In the genomic region with DNA sequence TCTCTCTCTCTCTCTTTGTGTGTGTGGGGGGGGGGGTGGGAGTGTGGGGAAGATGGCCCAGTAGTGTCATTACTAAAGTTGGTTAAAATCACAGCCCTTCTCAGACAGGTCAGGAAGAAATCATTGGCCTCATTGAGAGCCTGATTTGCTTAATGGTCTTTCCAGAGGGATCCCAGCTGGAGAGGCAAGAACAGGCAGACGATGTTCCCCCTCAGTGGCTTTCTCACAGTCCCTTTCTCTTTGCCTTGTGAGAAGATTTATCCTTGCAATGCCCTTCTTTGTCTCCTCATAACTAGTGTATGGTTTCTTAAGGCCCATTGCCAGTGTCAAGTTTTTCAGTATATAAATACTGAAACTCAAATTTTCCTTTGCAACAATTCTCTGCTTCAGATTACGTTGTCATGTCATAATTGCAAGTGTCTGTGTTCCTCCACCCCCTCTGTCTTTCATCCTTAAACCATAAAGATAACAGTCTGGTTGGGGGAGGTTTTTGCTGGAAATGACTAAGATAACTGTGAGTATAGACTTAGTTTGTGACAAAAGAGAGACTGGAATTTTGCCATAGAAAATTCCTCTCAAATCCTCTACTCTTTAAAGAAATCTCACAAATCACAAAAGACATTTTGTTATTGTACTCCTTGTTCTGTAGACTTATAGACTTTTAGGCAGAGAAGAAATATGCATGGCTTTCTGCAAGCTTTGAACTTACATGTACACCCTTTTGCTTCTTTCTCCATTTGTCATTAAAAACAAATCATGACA, we compare ENCODE assay signal across 24 mouse cellular contexts.
DNase-seq lines count a peak whose midpoint lies in the region; ATAC-seq and TF ChIP-seq lines count a peak whose summit lies in the region.
"Had no signal": no experiment of that assay in that cellular context is flagged by ENCODE, and none has a peak within 500 bp of the region (broad histone marks: within the 10 kb centered on the region; RNA-seq: fewer than 3 reads in every experiment).

No protein-coding gene starts in this region.

- peak; percentile 89 for ATAC-seq in kidney, embryonic 14.5 days (ENCODE audit: low FRiP score, low TSS enrichment)
- peak; percentile 66 for ATAC-seq in intestine, embryonic 16.5 days
- ATAC-seq: liver, postnatal 0 days; midbrain, embryonic 16.5 days had no signal

- no peak overlapping the region for H3K9ac ChIP-seq in kidney, embryonic 14.5 days (ENCODE audit: low read depth, low read length)
- no peak overlapping the region for H3K9ac ChIP-seq in intestine, embryonic 16.5 days (ENCODE audit: low read depth, low read length)
- H3K9ac ChIP-seq: forebrain, embryonic 12.5 days; hindbrain, embryonic 15.5 days; liver, postnatal 0 days had no signal

- no peak for DNase-seq in kidney, adult 18-20 months
- DNase-seq in layer of hippocampus, adult 2 months (ENCODE audit: low spot score in 2 of 2), result peak in 1 of 2 experiments; percentile 27
- DNase-seq in layer of hippocampus, postnatal 36 days, result no peak
- peak; percentile 78 for DNase-seq in brain, adult 2 months (ENCODE audit: low read depth, low spot score)
- no peak for DNase-seq in left cerebral cortex, adult 8-10 months (ENCODE audit: low spot score in 2 of 2)
- no peak for DNase-seq in layer of hippocampus, postnatal 14 days (ENCODE audit: low spot score in 2 of 2)
- DNase-seq: adrenal gland, postnatal 25 days; B cell, adult 2 months; cerebellum, adult 18-20 months; cerebellum, postnatal 25 days; embryo, embryonic 11 days; gastrocnemius, postnatal 14 days; heart, adult 18-20 months; heart, postnatal 4 days; liver, postnatal 0 days; right cerebral cortex, postnatal 25 days; thymus, postnatal 4 days had no signal

- H3K36me3 ChIP-seq in kidney, embryonic 14.5 days (ENCODE audit: control insufficient read depth, insufficient read depth, low read length), result no peaks in the 10 kb centered on the region
- H3K36me3 ChIP-seq in intestine, embryonic 16.5 days (ENCODE audit: control insufficient read depth, insufficient read depth, low read length), result no peaks in the 10 kb centered on the region
- H3K36me3 ChIP-seq: forebrain, embryonic 12.5 days; hindbrain, embryonic 15.5 days; limb, embryonic 10.5 days had no signal

- H3K4me1 ChIP-seq in kidney, embryonic 14.5 days (ENCODE audit: control insufficient read depth, insufficient read depth, low read length), result no peaks in the 10 kb centered on the region
- H3K4me1 ChIP-seq in intestine, embryonic 16.5 days (ENCODE audit: control insufficient read depth, insufficient read depth, low read length), result no peaks in the 10 kb centered on the region
- H3K4me1 ChIP-seq: forebrain, embryonic 12.5 days; hindbrain, embryonic 15.5 days; limb, embryonic 10.5 days had no signal

- no peaks in the 10 kb centered on the region for H3K9me3 ChIP-seq in kidney, embryonic 14.5 days (ENCODE audit: control insufficient read depth, low read length)
- no peaks in the 10 kb centered on the region for H3K9me3 ChIP-seq in intestine, embryonic 16.5 days (ENCODE audit: control insufficient read depth, low read length)
- H3K9me3 ChIP-seq: forebrain, embryonic 12.5 days; hindbrain, embryonic 15.5 days; limb, embryonic 10.5 days had no signal

- H3K4me2 ChIP-seq in kidney, embryonic 14.5 days (replicated peaks; ENCODE audit: low read depth, low read length), result no peak overlapping the region
- no peak overlapping the region for H3K4me2 ChIP-seq in intestine, embryonic 16.5 days (ENCODE audit: low read depth, low read length)
- H3K4me2 ChIP-seq: forebrain, embryonic 12.5 days; hindbrain, embryonic 15.5 days had no signal

- WGBS in kidney, embryonic 14.5 days, result 13% methylated on average over 2 of the region's 2 CpGs
- WGBS in intestine, embryonic 16.5 days, result 12% methylated on average over 2 of the region's 2 CpGs

- no peak overlapping the region for H3K4me3 ChIP-seq in kidney, embryonic 14.5 days (ENCODE audit: low read length)
- H3K4me3 ChIP-seq in layer of hippocampus, adult 2 months, result no peak overlapping the region
- no peak overlapping the region for H3K4me3 ChIP-seq in intestine, embryonic 16.5 days (ENCODE audit: low read length)
- H3K4me3 ChIP-seq: forebrain, embryonic 12.5 days; hindbrain, embryonic 15.5 days; left cerebral cortex, adult 2 months; limb, embryonic 10.5 days had no signal

- H3K27me3 ChIP-seq in kidney, embryonic 14.5 days (ENCODE audit: control insufficient read depth, insufficient read depth, low read length), result no peaks in the 10 kb centered on the region
- no peaks in the 10 kb centered on the region for H3K27me3 ChIP-seq in intestine, embryonic 16.5 days (replicated peaks; ENCODE audit: control insufficient read depth, insufficient read depth, low read length)
- H3K27me3 ChIP-seq: forebrain, embryonic 12.5 days; hindbrain, embryonic 15.5 days had no signal

- no peak for TF ChIP-seq CTCF in layer of hippocampus, adult 2 months (conservative IDR thresholded peaks at IDR 0.05)

- peak overlapping the region; percentile 51; the same call in 1 of the 2 replicates for H3K27ac ChIP-seq in kidney, embryonic 14.5 days (ENCODE audit: low read depth, low read length)
- H3K27ac ChIP-seq in layer of hippocampus, adult 2 months, result peak overlapping the region; percentile 51; the same call in 1 of the 2 replicates
- H3K27ac ChIP-seq in intestine, embryonic 16.5 days (ENCODE audit: low read length), result no peak overlapping the region; the same call in 1 of the 2 replicates
- H3K27ac ChIP-seq: forebrain, embryonic 12.5 days; hindbrain, embryonic 15.5 days; left cerebral cortex, adult 2 months; limb, embryonic 10.5 days had no signal
